Mouse (Mus musculus) hindbrain, embryonic 14.5 days (tissue): ENCODE results near the gene Fam81a. TPM values are rescaled to one million over a fixed set of nuclear protein-coding genes. Genes with fewer than 3 reads are reported as not detected.

Experiments
- ATAC-seq: fragments of 200-750 bp; cut with Nextera tagmentation; 2 replicates; pipeline ENCODE4 v1.8.0; 2017; ENCODE audit warnings: moderate number of reproducible peaks, mild to moderate bottlenecking, moderate TSS enrichment, moderate library complexity; ENCODE audit not compliant: low FRiP score
- DNase-seq: peaks from one replicate; pipeline ENCODE4 v3.0.0-alpha.2; 2015; ENCODE audit warnings: low spot score
- H3K27ac ChIP-seq: fragments of 300-500 bp; sonication (generic); 2 replicates; pipeline ENCODE4 v1.5.1; 2014; ENCODE audit warnings: mild to moderate bottlenecking, moderate library complexity
- H3K27me3 ChIP-seq: fragments of 300-500 bp; sonication (generic); 2 replicates; pipeline ENCODE4 v1.6.1; 2014; ENCODE audit warnings: mild to moderate bottlenecking, low read length, mixed read lengths; ENCODE audit not compliant: control insufficient read depth, insufficient read depth
- H3K36me3 ChIP-seq: fragments of 300-500 bp; sonication (generic); replicated peaks from 2 replicates; pipeline ENCODE4 v1.6.1; 2014; ENCODE audit not compliant: control insufficient read depth, insufficient read depth
- H3K4me1 ChIP-seq: fragments of 300-500 bp; sonication (generic); replicated peaks from 2 replicates; pipeline ENCODE4 v1.6.1; 2014; ENCODE audit warnings: antibody characterized with exemption, low read length, mixed read lengths; ENCODE audit not compliant: control insufficient read depth, insufficient read depth
- H3K4me2 ChIP-seq: fragments of 300-500 bp; sonication (generic); replicated peaks from 2 replicates; pipeline ENCODE4 v1.6.1; 2014; ENCODE audit warnings: mild to moderate bottlenecking, moderate library complexity
- H3K4me3 ChIP-seq: fragments of 300-500 bp; sonication (generic); replicated peaks from 2 replicates; pipeline ENCODE4 v1.5.1; 2014; ENCODE audit warnings: mild to moderate bottlenecking, low read length
- H3K9ac ChIP-seq: fragments of 300-500 bp; sonication (generic); 2 replicates; pipeline ENCODE4 v1.6.1; 2014
- H3K9me3 ChIP-seq: fragments of 300-500 bp; sonication (generic); 2 replicates; pipeline ENCODE4 v1.6.1; 2016; ENCODE audit warnings: low read length; ENCODE audit not compliant: control insufficient read depth
- WGBS: fragments of 180-500 bp; shearing (Covaris S2); extraction: QIAGEN DNeasy Blood & Tissue Kit; methylation state at CpG from one replicate; pipeline ENCODE4 v1.1.7; 2014; 5-methylcytosine and 5-hydroxymethylcytosine counted together
- polyA plus RNA-seq: library from polyadenylated mRNA; unstranded; fragments of >200 nt; fragmentation: Nextera tagmentation; extraction: Ambion mirVana; gene quantifications from 2 replicates; pipeline ENCODE4 v1.2.1, GENCODE M21; 2014

The Fam81a gene
- polyA plus RNA-seq, 1 experiment from 2014 or later: 12.9 TPM

- DNase-seq: peak; percentile 49
- H3K36me3 ChIP-seq: no peaks in the 10 kb centered on the region
- no peak overlapping the region for H3K4me2 ChIP-seq
- H3K4me3 ChIP-seq: no peak overlapping the region
- no peaks in the 10 kb centered on the region for H3K27me3 ChIP-seq
- 74% methylated on average over 2 of the region's 2 CpGs for WGBS
- H3K9me3 ChIP-seq: no peaks in the 10 kb centered on the region
- no peak overlapping the region for H3K9ac ChIP-seq
- H3K27ac ChIP-seq: no peak overlapping the region
- ATAC-seq: no peak
- H3K4me1 ChIP-seq: no peaks in the 10 kb centered on the region
These were observed 61.4 kb downstream of the Fam81a start for GRCm38 (mm10) chr9:70080976-70081375.

GRCm38 (mm10) chr9:70080027-70080800 lies 62.1 kb downstream of the Fam81a start:
- ATAC-seq (no peak), DNase-seq (no peak)
- H3K27me3 ChIP-seq: no peaks in the 10 kb centered on the region
- H3K4me1 ChIP-seq: no peaks in the 10 kb centered on the region
- no peak overlapping the region for H3K27ac ChIP-seq
- no peak overlapping the region for H3K9ac ChIP-seq
- no peaks in the 10 kb centered on the region for H3K9me3 ChIP-seq
- no peak overlapping the region for H3K4me3 ChIP-seq
- 88% methylated on average over 9 of the region's 9 CpGs for whole genome bisulfite sequencing
- H3K36me3 ChIP-seq: no peaks in the 10 kb centered on the region
- no peak overlapping the region for H3K4me2 ChIP-seq

- no peaks in the 10 kb centered on the region for H3K27me3 ChIP-seq
- H3K4me1 ChIP-seq: no peaks in the 10 kb centered on the region
- 88% methylated on average over 3 of the region's 3 CpGs for WGBS
- H3K36me3 ChIP-seq: no peaks in the 10 kb centered on the region
- H3K4me3 ChIP-seq: no peak overlapping the region
- H3K9ac ChIP-seq: no peak overlapping the region
- H3K27ac ChIP-seq: no peak overlapping the region
- DNase-seq: no peak
- H3K4me2 ChIP-seq: no peak overlapping the region
- no peak for ATAC-seq
- H3K9me3 ChIP-seq: no peaks in the 10 kb centered on the region
These were observed 64.3 kb downstream of the Fam81a start for GRCm38 (mm10) chr9:70078034-70078433.

- Histone ChIP-seq H3K9me3 (no peaks in the 10 kb centered on the region), H3K27me3 (no peaks in the 10 kb centered on the region), H3K27ac (no peak overlapping the region), H3K36me3 (no peaks in the 10 kb centered on the region), H3K9ac (no peak overlapping the region), H3K4me3 (no peak overlapping the region), H3K4me1 (no peaks in the 10 kb centered on the region), H3K4me2 (no peak overlapping the region)
- ATAC-seq: no peak
- no peak for DNase-seq
- 66% methylated on average over 7 of the region's 7 CpGs for WGBS
These were observed 65.2 kb downstream of the Fam81a start for GRCm38 (mm10) chr9:70077170-70077569.

- 87% methylated on average over 8 of the region's 8 CpGs for WGBS
- Histone ChIP-seq H3K27ac (no peak overlapping the region), H3K4me1 (no peaks in the 10 kb centered on the region), H3K27me3 (no peaks in the 10 kb centered on the region), H3K9ac (no peak overlapping the region), H3K36me3 (no peaks in the 10 kb centered on the region), H3K4me3 (no peak overlapping the region), H3K4me2 (no peak overlapping the region), H3K9me3 (no peaks in the 10 kb centered on the region)
- ATAC-seq (no peak), DNase-seq (no peak)
These were observed 70.0 kb downstream of the Fam81a start for GRCm38 (mm10) chr9:70072387-70072786.

GRCm38 (mm10) chr9:70069961-70070435 lies 72.4 kb downstream of the Fam81a start:
- H3K4me2 ChIP-seq: no peak overlapping the region
- no peak overlapping the region for H3K9ac ChIP-seq
- no peaks in the 10 kb centered on the region for H3K27me3 ChIP-seq
- WGBS: 48% methylated on average over 8 of the region's 8 CpGs
- no peaks in the 10 kb centered on the region for H3K9me3 ChIP-seq
- no peak overlapping the region for H3K27ac ChIP-seq
- ATAC-seq (no peak), DNase-seq (no peak)
- H3K4me1 ChIP-seq: no peaks in the 10 kb centered on the region
- H3K36me3 ChIP-seq: no peaks in the 10 kb centered on the region
- H3K4me3 ChIP-seq: no peak overlapping the region

GRCm38 (mm10) chr9:70067497-70067896 lies 74.9 kb downstream of the Fam81a start:
- no peak overlapping the region for H3K9ac ChIP-seq
- no peak overlapping the region for H3K27ac ChIP-seq
- H3K27me3 ChIP-seq: no peaks in the 10 kb centered on the region
- no peak overlapping the region for H3K4me3 ChIP-seq
- H3K36me3 ChIP-seq: no peaks in the 10 kb centered on the region
- no peaks in the 10 kb centered on the region for H3K4me1 ChIP-seq
- H3K4me2 ChIP-seq: no peak overlapping the region
- DNase-seq: no peak
- no peak for ATAC-seq
- 94% methylated on average over 3 of the region's 3 CpGs for WGBS
- H3K9me3 ChIP-seq: no peaks in the 10 kb centered on the region

GRCm38 (mm10) chr9:70062012-70062411 lies 80.3 kb downstream of the Fam81a start:
- no peak overlapping the region for H3K9ac ChIP-seq
- no peak overlapping the region for H3K4me3 ChIP-seq
- no peak for DNase-seq
- H3K4me1 ChIP-seq: no peaks in the 10 kb centered on the region
- no peaks in the 10 kb centered on the region for H3K9me3 ChIP-seq
- no peaks in the 10 kb centered on the region for H3K36me3 ChIP-seq
- H3K27me3 ChIP-seq: no peaks in the 10 kb centered on the region
- H3K4me2 ChIP-seq: no peak overlapping the region
- 93% methylated on average over 3 of the region's 3 CpGs for WGBS
- no peak overlapping the region for H3K27ac ChIP-seq
- no peak for ATAC-seq

GRCm38 (mm10) chr9:70053411-70053810 lies 88.9 kb downstream of the Fam81a start:
- H3K9ac ChIP-seq: no peak overlapping the region
- no peak for ATAC-seq

More at GRCm38 (mm10) chr9:70053411-70053810, 88.9 kb downstream of the Fam81a start:
- no peak for DNase-seq
- WGBS: 48% methylated on average over 3 of the region's 3 CpGs
- Histone ChIP-seq H3K36me3 (no peaks in the 10 kb centered on the region), H3K4me1 (no peaks in the 10 kb centered on the region), H3K4me3 (no peak overlapping the region), H3K9me3 (no peaks in the 10 kb centered on the region), H3K4me2 (no peak overlapping the region), H3K27me3 (no peaks in the 10 kb centered on the region), H3K27ac (no peak overlapping the region)
